Mouse (Mus musculus): ENCODE measurements at regions not wholly inside any gene's neighbourhood (a gene's known extent, or its start where the extent isn't known, plus 50 kb on each side); places are given as distances from the start of the nearest gene placed in this dataset.

GRCm38 (mm10) chr10:38908277-38908676 is 57.0 kb upstream of the Lama4 start:
- TF ChIP-seq CTCF (IDR thresholded peaks at IDR 0.05; ENCODE audit: extremely low read depth, insufficient read depth, insufficient read length, insufficient replicate concordance), result no peak
- Histone ChIP-seq H3K4me1 (ENCODE audit: control insufficient read depth, insufficient read depth, insufficient read length) (no peaks in the 10 kb centered on the region), H3K27me3 (ENCODE audit: control insufficient read depth, insufficient read depth, low read length) (no peaks in the 10 kb centered on the region), H3K27ac (ENCODE audit: insufficient read depth, low read length) (no peak overlapping the region), H3K36me3 (ENCODE audit: control insufficient read depth, insufficient read depth, low read length) (no peaks in the 10 kb centered on the region), H3K4me3 (ENCODE audit: extremely low read depth, insufficient read depth, insufficient read length) (no peak overlapping the region)
- WGBS, result 80% methylated on average over 9 of the region's 9 CpGs
- no peak for DNase-seq (ENCODE audit: low read depth in 1 of 2, low spot score in 2 of 2)

- no peak for DNase-seq (ENCODE audit: low read depth in 1 of 2, low spot score in 2 of 2)
- 94% methylated on average over 1 of the region's 1 CpGs for WGBS
- Histone ChIP-seq H3K4me3 (ENCODE audit: extremely low read depth, insufficient read depth, insufficient read length) (no peak overlapping the region), H3K27me3 (ENCODE audit: control insufficient read depth, insufficient read depth, low read length) (no peaks in the 10 kb centered on the region), H3K27ac (ENCODE audit: insufficient read depth, low read length) (no peak overlapping the region), H3K36me3 (ENCODE audit: control insufficient read depth, insufficient read depth, low read length) (no peaks in the 10 kb centered on the region), H3K4me1 (ENCODE audit: control insufficient read depth, insufficient read depth, insufficient read length) (no peaks in the 10 kb centered on the region)
- TF ChIP-seq CTCF (IDR thresholded peaks at IDR 0.05; ENCODE audit: extremely low read depth, insufficient read depth, insufficient read length, insufficient replicate concordance) (no peak), POLR2A (IDR thresholded peaks at IDR 0.05; ENCODE audit: low read depth, low read length) (no peak)
Observed at GRCm38 (mm10) chr10:38909152-38909732, 56.1 kb upstream of the Lama4 start.

- no peak overlapping the region for H3K27ac ChIP-seq (ENCODE audit: insufficient read depth, low read length)
- H3K36me3 ChIP-seq (ENCODE audit: control insufficient read depth, insufficient read depth, low read length), result no peaks in the 10 kb centered on the region
- no peaks in the 10 kb centered on the region for H3K27me3 ChIP-seq (ENCODE audit: control insufficient read depth, insufficient read depth, low read length)
- 84% methylated on average over 2 of the region's 2 CpGs for WGBS
- TF ChIP-seq CTCF (IDR thresholded peaks at IDR 0.05; ENCODE audit: extremely low read depth, insufficient read depth, insufficient read length, insufficient replicate concordance), result no peak
- TF ChIP-seq POLR2A (IDR thresholded peaks at IDR 0.05; ENCODE audit: low read depth, low read length), result no peak
- H3K4me1 ChIP-seq (ENCODE audit: control insufficient read depth, insufficient read depth, insufficient read length), result no peaks in the 10 kb centered on the region
- DNase-seq (ENCODE audit: low read depth in 1 of 2, low spot score in 2 of 2), result no peak
- no peak overlapping the region for H3K4me3 ChIP-seq (ENCODE audit: extremely low read depth, insufficient read depth, insufficient read length)
Observed at GRCm38 (mm10) chr10:38909843-38910242, 55.5 kb upstream of the Lama4 start.

- no peaks in the 10 kb centered on the region for H3K36me3 ChIP-seq (ENCODE audit: control insufficient read depth, insufficient read depth, low read length)
- H3K4me3 ChIP-seq (ENCODE audit: extremely low read depth, insufficient read depth, insufficient read length), result no peak overlapping the region
- DNase-seq (ENCODE audit: low read depth in 1 of 2, low spot score in 2 of 2), result no peak
- WGBS, result 87% methylated on average over 2 of the region's 2 CpGs
- H3K27ac ChIP-seq (ENCODE audit: insufficient read depth, low read length), result no peak overlapping the region
- no peaks in the 10 kb centered on the region for H3K4me1 ChIP-seq (ENCODE audit: control insufficient read depth, insufficient read depth, insufficient read length)
- TF ChIP-seq POLR2A (IDR thresholded peaks at IDR 0.05; ENCODE audit: low read depth, low read length), result no peak
- no peak for TF ChIP-seq CTCF (IDR thresholded peaks at IDR 0.05; ENCODE audit: extremely low read depth, insufficient read depth, insufficient read length, insufficient replicate concordance)
- no peaks in the 10 kb centered on the region for H3K27me3 ChIP-seq (ENCODE audit: control insufficient read depth, insufficient read depth, low read length)
Observed at GRCm38 (mm10) chr10:38913013-38913412, 52.3 kb upstream of the Lama4 start.

Data from spleen, adult 2 months (tissue).